Mouse (Mus musculus) right cerebral cortex, adult 2 months (tissue): ENCODE data around the gene Mfap1b.
"Not testable (repeated sequence)": the region's sequence is repeated elsewhere in the genome, so short reads cannot be mapped to it uniquely, and the experiment has no call there.

Experiments used
- DNase-seq, 2 experiments: peaks; one replicate each; pipeline ENCODE4 v3.0.0; 2021 to 2022; ENCODE audit warnings: low spot score in 2 of 2

The Mfap1b gene

GRCm38 (mm10) chr2:121472783-121473182, 1.1 kb downstream of the Mfap1b start:
- DNase-seq: not testable (repeated sequence)

GRCm38 (mm10) chr2:121468982-121469381, 4.9 kb downstream of the Mfap1b start:
- not testable (repeated sequence) for DNase-seq

- DNase-seq: no peak
Measured at GRCm38 (mm10) chr2:121460071-121460470, 13.8 kb downstream of the Mfap1b start.

- peak; percentile 86 for DNase-seq
Measured at GRCm38 (mm10) chr2:121456692-121457642, 16.9 kb downstream of the Mfap1b start, which contains the start of gene Serinc4. Gene Serinc4, minus strand, starts transcription at chr2:121456781.

GRCm38 (mm10) chr2:121455534-121455933, 18.3 kb downstream of the Mfap1b start:
- no peak for DNase-seq

- no peak for DNase-seq
Measured at GRCm38 (mm10) chr2:121453917-121454316, 19.9 kb downstream of the Mfap1b start.

GRCm38 (mm10) chr2:121452990-121453389, 20.9 kb downstream of the Mfap1b start, which contains the start of gene Hypk:
Gene Hypk, plus strand, starts transcription at chr2:121453290.
- DNase-seq: no peak

- no peak for DNase-seq
Measured at GRCm38 (mm10) chr2:121452361-121452760, 21.5 kb downstream of the Mfap1b start.

- no peak for DNase-seq
Measured at GRCm38 (mm10) chr2:121450093-121450492, 23.8 kb downstream of the Mfap1b start.

- no peak for DNase-seq
Measured at GRCm38 (mm10) chr2:121449545-121450011, 24.3 kb downstream of the Mfap1b start.

- peak; percentile 97 to 98 for DNase-seq
Measured at GRCm38 (mm10) chr2:121448739-121449535, 24.9 kb downstream of the Mfap1b start, which contains the start of gene Serf2. Gene Serf2, plus strand, starts transcription at chr2:121449195.

- peak; percentile 59 for DNase-seq
Measured at GRCm38 (mm10) chr2:121448136-121448535, 25.7 kb downstream of the Mfap1b start.

- DNase-seq: no peak
Measured at GRCm38 (mm10) chr2:121447006-121447405, 26.9 kb downstream of the Mfap1b start.

GRCm38 (mm10) chr2:121446506-121446905, 27.4 kb downstream of the Mfap1b start:
- DNase-seq: no peak

- DNase-seq: no peak
Measured at GRCm38 (mm10) chr2:121445117-121445516, 28.8 kb downstream of the Mfap1b start.

GRCm38 (mm10) chr2:121444178-121444577, 29.7 kb downstream of the Mfap1b start, which contains the start of gene Ell3:
Gene Ell3, minus strand, starts transcription at chr2:121444278.
- DNase-seq: no peak

- DNase-seq: no peak
Measured at GRCm38 (mm10) chr2:121443068-121443349, 30.9 kb downstream of the Mfap1b start.

GRCm38 (mm10) chr2:121442259-121443067, 31.4 kb downstream of the Mfap1b start:
- DNase-seq: no peak

- no peak for DNase-seq
Measured at GRCm38 (mm10) chr2:121441800-121442199, 32.1 kb downstream of the Mfap1b start.

- no peak for DNase-seq
Measured at GRCm38 (mm10) chr2:121440834-121441605, 32.8 kb downstream of the Mfap1b start.

- no peak for DNase-seq
Measured at GRCm38 (mm10) chr2:121439746-121440145, 34.1 kb downstream of the Mfap1b start.
